Mouse (Mus musculus) midbrain, embryonic 13.5 days (tissue): Measurements from ENCODE around the gene Col18a1. TPM values are rescaled to one million over a fixed set of nuclear protein-coding genes. Genes with fewer than 3 reads are reported as not detected.

Source experiments
- ATAC-seq: fragments of 200-750 bp; cut with Nextera tagmentation; 2 replicates; pipeline ENCODE4 v1.8.0; 2017; ENCODE audit warnings: mild to moderate bottlenecking, moderate TSS enrichment, moderate library complexity
- H3K27ac ChIP-seq: fragments of 300-500 bp; sonication (generic); 2 replicates; pipeline ENCODE4 v1.5.1; 2015; ENCODE audit warnings: inconsistent platforms, mild to moderate bottlenecking, moderate library complexity
- H3K27me3 ChIP-seq: fragments of 300-500 bp; sonication (generic); 2 replicates; pipeline ENCODE4 v1.6.1; 2015; ENCODE audit warnings: mild to moderate bottlenecking, inconsistent platforms
- H3K36me3 ChIP-seq: fragments of 300-500 bp; sonication (generic); 2 replicates; pipeline ENCODE4 v1.6.1; 2015; ENCODE audit warnings: mild to moderate bottlenecking, inconsistent platforms
- H3K4me1 ChIP-seq: fragments of 300-500 bp; sonication (generic); replicated peaks from 2 replicates; pipeline ENCODE4 v1.6.1; 2015; ENCODE audit warnings: inconsistent platforms
- H3K4me2 ChIP-seq: fragments of 300-500 bp; sonication (generic); replicated peaks from 2 replicates; pipeline ENCODE4 v1.6.1; 2015; ENCODE audit warnings: moderate library complexity, mild to moderate bottlenecking, inconsistent platforms
- H3K4me3 ChIP-seq: fragments of 300-500 bp; sonication (generic); replicated peaks from 2 replicates; pipeline ENCODE4 v1.5.1; 2015; ENCODE audit warnings: mild to moderate bottlenecking, inconsistent platforms
- H3K9ac ChIP-seq: fragments of 300-500 bp; sonication (generic); replicated peaks from 2 replicates; pipeline ENCODE4 v1.6.1; 2015; ENCODE audit warnings: mild to moderate bottlenecking, inconsistent platforms
- H3K9me3 ChIP-seq: fragments of 300-500 bp; sonication (generic); 2 replicates; pipeline ENCODE4 v1.6.1; 2016; ENCODE audit warnings: mild to moderate bottlenecking, inconsistent platforms
- WGBS: fragments of 180-500 bp; shearing (Covaris S2); methylation state at CpG from one replicate; pipeline ENCODE4 v1.1.7; 2015; 5-methylcytosine and 5-hydroxymethylcytosine counted together
- polyA plus RNA-seq: library from polyadenylated mRNA; unstranded; fragments of >200 nt; fragmentation: Nextera tagmentation; extraction: Ambion mirVana; gene quantifications from 2 replicates; pipeline ENCODE4 v1.2.1, GENCODE M21; 2015

Gene Col18a1
- polyA plus RNA-seq, 1 experiment from 2014 or later = 39.6 TPM

GRCm38 (mm10) chr10:77033323-77034025 lies 132.9 kb downstream of the Col18a1 start:
- peak overlapping the region; percentile 74 for H3K27ac ChIP-seq
- no peaks in the 10 kb centered on the region for H3K9me3 ChIP-seq
- peaks cover 25% of the 10 kb centered on the region for H3K4me1 ChIP-seq
- under 1% methylated on average over 30 of the region's 30 CpGs for WGBS
- H3K4me2 ChIP-seq = peak overlapping the region; percentile 83
- peak; percentile 83; the same call in 1 of the 2 replicates for ATAC-seq
- peaks cover 10% of the 10 kb centered on the region for H3K36me3 ChIP-seq
- 0 out of 2 replicates have a peak, but pooled peaks cover 5% of the 10 kb centered on the region for H3K27me3 ChIP-seq
- H3K4me3 ChIP-seq = peak overlapping the region; percentile 67
- peak overlapping the region; percentile 74 for H3K9ac ChIP-seq

GRCm38 (mm10) chr10:77032591-77033322 lies 133.6 kb downstream of the Col18a1 start:
- no peaks in the 10 kb centered on the region for H3K9me3 ChIP-seq
- under 1% methylated on average over 49 of the region's 49 CpGs for WGBS
- H3K9ac ChIP-seq = peak overlapping the region; percentile 74
- peak overlapping the region; percentile 67 for H3K4me3 ChIP-seq
- ATAC-seq = peak; percentile 93
- H3K4me2 ChIP-seq = peak overlapping the region; percentile 83
- peaks cover 5% of the 10 kb centered on the region; the same call in 1 of the 2 replicates for H3K36me3 ChIP-seq
- 0 out of 2 replicates have a peak, but pooled peaks cover 5% of the 10 kb centered on the region for H3K27me3 ChIP-seq
- H3K27ac ChIP-seq = peak overlapping the region; percentile 74
- peaks cover 25% of the 10 kb centered on the region for H3K4me1 ChIP-seq

GRCm38 (mm10) chr10:77031768-77032375 lies 134.5 kb downstream of the Col18a1 start, which contains the start of gene Slc19a1:
TSS of gene Slc19a1 (plus strand) at chr10:77032241.
- no peaks in the 10 kb centered on the region for H3K9me3 ChIP-seq
- peak within 1 kb of the TSS; percentile 83 for H3K4me2 ChIP-seq
- H3K27me3 ChIP-seq = 0 out of 2 replicates have a peak, but pooled peaks cover 5% of the 10 kb centered on the region
- peaks cover 25% of the 10 kb centered on the region for H3K4me1 ChIP-seq
- peak within 1 kb of the TSS; percentile 74 for H3K9ac ChIP-seq
- WGBS = 38% methylated on average over 13 of the region's 13 CpGs
- no peak for ATAC-seq
- no peaks in the 10 kb centered on the region for H3K36me3 ChIP-seq
- peak within 1 kb of the TSS; percentile 67 for H3K4me3 ChIP-seq
- peak within 1 kb of the TSS; percentile 74 for H3K27ac ChIP-seq

GRCm38 (mm10) chr10:77030666-77031065 lies 135.7 kb downstream of the Col18a1 start:
- no peak overlapping the region for H3K4me3 ChIP-seq
- H3K36me3 ChIP-seq = no peaks in the 10 kb centered on the region
- no peak overlapping the region for H3K4me2 ChIP-seq
- no peak overlapping the region for H3K27ac ChIP-seq
- H3K9me3 ChIP-seq = no peaks in the 10 kb centered on the region
- peaks cover 25% of the 10 kb centered on the region for H3K4me1 ChIP-seq
- H3K27me3 ChIP-seq = 0 out of 2 replicates have a peak, but pooled peaks cover 5% of the 10 kb centered on the region
- ATAC-seq = no peak
- no peak overlapping the region for H3K9ac ChIP-seq
- WGBS = 90% methylated on average over 5 of the region's 5 CpGs

- H3K27me3 ChIP-seq = 0 out of 2 replicates have a peak, but pooled peaks cover 5% of the 10 kb centered on the region
- ATAC-seq = no peak
- no peak overlapping the region for H3K4me3 ChIP-seq
- no peak overlapping the region for H3K4me2 ChIP-seq
- no peak overlapping the region for H3K27ac ChIP-seq
- no peaks in the 10 kb centered on the region for H3K9me3 ChIP-seq
- H3K36me3 ChIP-seq = no peaks in the 10 kb centered on the region
- peaks cover 19% of the 10 kb centered on the region for H3K4me1 ChIP-seq
- WGBS = 91% methylated on average over 4 of the region's 4 CpGs
- H3K9ac ChIP-seq = no peak overlapping the region
Measured at GRCm38 (mm10) chr10:77029761-77030160, 136.6 kb downstream of the Col18a1 start.

- Histone ChIP-seq H3K36me3 (no peaks in the 10 kb centered on the region), H3K4me2 (no peak overlapping the region), H3K27ac (no peak overlapping the region), H3K4me3 (no peak overlapping the region), H3K9me3 (no peaks in the 10 kb centered on the region), H3K9ac (no peak overlapping the region), H3K27me3 (0 out of 2 replicates have a peak, but pooled peaks cover 5% of the 10 kb centered on the region), H3K4me1 (peaks cover 10% of the 10 kb centered on the region)
- ATAC-seq = no peak
- WGBS = 84% methylated on average over 6 of the region's 6 CpGs
Measured at GRCm38 (mm10) chr10:77028782-77029296, 137.5 kb downstream of the Col18a1 start.

- 79% methylated on average over 3 of the region's 3 CpGs for WGBS
- no peak for ATAC-seq
Measured at GRCm38 (mm10) chr10:77026944-77027343, 139.4 kb downstream of the Col18a1 start.

GRCm38 (mm10) chr10:77024231-77024630 lies 142.1 kb downstream of the Col18a1 start:
- Histone ChIP-seq H3K36me3 (no peaks in the 10 kb centered on the region), H3K27ac (no peak overlapping the region), H3K9ac (no peak overlapping the region), H3K27me3 (no peaks in the 10 kb centered on the region), H3K9me3 (no peaks in the 10 kb centered on the region), H3K4me2 (no peak overlapping the region), H3K4me3 (no peak overlapping the region), H3K4me1 (no peaks in the 10 kb centered on the region)
- ATAC-seq = no peak
- WGBS = 83% methylated on average over 5 of the region's 5 CpGs

More at GRCm38 (mm10) chr10:77026944-77027343, 139.4 kb downstream of the Col18a1 start:
- Histone ChIP-seq H3K27ac (no peak overlapping the region), H3K9me3 (no peaks in the 10 kb centered on the region), H3K4me3 (no peak overlapping the region), H3K27me3 (0 out of 2 replicates have a peak, but pooled peaks cover 5% of the 10 kb centered on the region), H3K4me1 (no peaks in the 10 kb centered on the region), H3K4me2 (no peak overlapping the region), H3K9ac (no peak overlapping the region), H3K36me3 (no peaks in the 10 kb centered on the region)

- no peak for ATAC-seq
- Histone ChIP-seq H3K9ac (no peak overlapping the region), H3K9me3 (no peaks in the 10 kb centered on the region), H3K4me3 (no peak overlapping the region), H3K4me2 (no peak overlapping the region), H3K4me1 (no peaks in the 10 kb centered on the region), H3K27ac (no peak overlapping the region), H3K27me3 (no peaks in the 10 kb centered on the region), H3K36me3 (no peaks in the 10 kb centered on the region)
- WGBS = 89% methylated on average over 13 of the region's 13 CpGs
Measured at GRCm38 (mm10) chr10:77022301-77023130, 143.8 kb downstream of the Col18a1 start.

GRCm38 (mm10) chr10:77021399-77022052 lies 144.8 kb downstream of the Col18a1 start:
- Histone ChIP-seq H3K27me3 (no peaks in the 10 kb centered on the region), H3K4me1 (no peaks in the 10 kb centered on the region), H3K9ac (0 out of 2 replicates have a peak overlapping the region, but pooled peaks have one; percentile 33), H3K27ac (no peak overlapping the region), H3K4me2 (peak overlapping the region; percentile 39), H3K36me3 (no peaks in the 10 kb centered on the region), H3K9me3 (no peaks in the 10 kb centered on the region), H3K4me3 (no peak overlapping the region)
- 30% methylated on average over 17 of the region's 17 CpGs for WGBS
- ATAC-seq = peak; percentile 83
